Mouse (Mus musculus): ENCODE measurements at regions not wholly inside any gene's neighbourhood (a gene's known extent, or its start where the extent isn't known, plus 50 kb on each side); places are given as distances from the start of the nearest gene placed in this dataset.

- DNase-seq (ENCODE audit: low spot score in 2 of 2) = no peak
Measured at GRCm38 (mm10) chr2:46993126-46993525, 1820.8 kb upstream of the Acvr2a start.

DNA sequence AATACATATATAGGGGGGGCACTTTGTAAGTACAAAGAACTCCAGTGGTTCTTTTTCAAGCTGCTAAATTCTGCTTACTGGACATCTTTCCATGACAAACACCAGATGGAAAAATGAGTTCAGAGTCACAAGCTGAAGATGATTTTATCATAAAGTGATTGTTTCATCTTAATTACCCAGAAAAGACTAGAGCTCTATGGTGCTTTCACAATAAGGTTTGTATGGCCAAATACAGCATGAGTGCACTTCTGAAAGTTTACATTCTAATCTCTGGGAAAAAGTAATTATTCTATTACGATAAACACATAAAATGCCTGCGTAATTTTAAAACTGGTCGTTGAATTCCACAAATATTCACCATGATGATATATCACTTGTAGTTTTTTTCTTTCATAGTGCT lies 1821.2 kb upstream of the Acvr2a start:
- no peak for DNase-seq (ENCODE audit: low spot score in 2 of 2)

DNA sequence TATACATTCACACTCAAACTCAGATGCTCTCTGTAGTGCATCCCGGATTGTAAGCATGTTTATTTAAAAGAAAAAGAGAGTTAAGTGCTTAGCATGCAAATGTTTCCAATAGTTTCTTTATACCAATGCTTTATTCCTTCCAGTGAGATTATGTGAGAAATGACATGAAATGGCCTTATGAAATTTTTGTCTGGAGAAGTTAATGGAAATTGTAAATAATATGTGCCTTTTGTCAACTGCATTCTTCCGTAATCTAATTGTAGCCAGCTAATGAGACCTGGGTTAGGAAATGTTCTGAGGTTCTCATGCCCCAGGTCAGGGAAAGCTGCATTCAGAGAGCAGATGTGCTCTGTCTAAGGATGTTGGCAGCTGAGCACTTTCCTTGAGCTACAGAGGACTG lies 1827.2 kb upstream of the Acvr2a start:
- no peak for DNase-seq (ENCODE audit: low spot score in 2 of 2)

DNA sequence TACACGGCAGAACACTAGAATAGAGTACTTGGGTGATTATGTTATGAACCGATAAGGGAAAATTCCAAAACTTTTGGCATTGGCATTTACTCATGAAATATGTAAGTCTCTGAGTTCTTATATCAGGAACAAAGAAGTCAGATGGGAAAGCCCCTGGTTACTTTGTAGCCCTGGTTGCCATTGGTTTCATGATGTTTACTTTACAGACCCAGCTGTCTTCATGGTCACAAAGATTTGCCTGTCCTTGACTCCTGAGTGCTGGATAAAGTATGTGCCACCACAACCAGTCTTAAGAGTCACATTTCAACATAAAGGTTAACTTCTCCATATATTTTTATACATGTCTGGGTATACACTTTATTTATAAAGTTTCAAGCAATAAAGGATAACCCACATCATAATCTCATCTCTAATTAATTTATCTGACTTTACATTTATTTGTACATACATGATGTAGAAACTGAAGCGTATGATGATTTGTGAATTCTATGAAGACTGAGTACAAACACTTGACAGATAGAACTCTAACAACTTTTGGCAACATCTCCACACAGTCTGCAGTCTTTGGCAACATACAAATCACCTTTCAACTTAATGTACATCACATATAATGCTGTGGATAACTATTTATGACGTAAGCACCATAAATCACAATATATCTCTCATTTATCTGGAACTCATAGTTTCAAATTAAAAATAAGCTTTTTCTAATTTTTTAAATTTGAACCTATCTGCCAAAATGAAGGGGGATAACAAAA lies 1827.8 kb upstream of the Acvr2a start:
- no peak for DNase-seq (ENCODE audit: low spot score in 2 of 2)

- no peak for DNase-seq (ENCODE audit: low spot score in 2 of 2)
Measured at GRCm38 (mm10) chr2:46940628-46941530, 1823.7 kb upstream of the Zeb2 start.

DNA sequence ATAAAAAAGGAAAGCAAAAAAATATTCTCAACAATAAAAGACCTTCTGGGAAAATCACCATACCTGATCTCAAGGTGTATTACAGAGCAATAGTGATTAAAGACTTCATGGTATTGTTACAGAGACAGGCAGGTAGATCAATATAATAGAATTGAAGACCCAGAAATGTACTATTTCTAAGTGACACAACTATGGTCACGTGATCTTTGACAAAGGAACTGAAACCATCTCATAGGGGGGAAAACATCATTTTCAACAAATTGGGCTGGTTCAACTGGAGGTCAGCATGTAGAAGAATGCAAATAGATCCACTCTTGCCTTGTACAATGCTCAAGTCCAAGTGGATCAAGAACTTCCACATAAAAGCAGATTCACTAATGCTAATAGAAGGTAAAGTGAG lies 1815.6 kb upstream of the Zeb2 start:
- no peak for DNase-seq (ENCODE audit: low spot score in 2 of 2)

DNA sequence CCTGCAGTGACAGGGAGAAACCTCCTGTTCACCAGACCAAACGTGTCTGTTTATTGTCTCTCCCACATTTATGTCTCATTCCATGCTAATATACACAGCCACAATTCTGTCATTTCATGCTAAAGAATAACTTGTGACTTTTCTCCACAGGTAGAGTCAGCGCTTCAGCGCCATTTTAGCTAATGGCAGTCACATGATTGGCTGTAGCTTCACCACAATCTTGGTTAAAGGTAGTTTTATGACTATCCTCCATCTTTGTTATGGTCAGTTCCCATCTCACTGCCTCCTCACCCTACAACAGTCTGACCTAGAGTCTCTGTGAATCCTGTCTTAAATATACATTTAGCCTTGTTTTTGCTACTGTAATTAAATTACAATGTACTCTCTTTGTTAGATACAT lies 1807.0 kb upstream of the Zeb2 start:
- no peak for DNase-seq (ENCODE audit: low spot score in 2 of 2)

GRCm38 (mm10) chr2:46913496-46913895 lies 1796.3 kb upstream of the Zeb2 start:
- no peak for DNase-seq (ENCODE audit: low spot score in 2 of 2)

DNA sequence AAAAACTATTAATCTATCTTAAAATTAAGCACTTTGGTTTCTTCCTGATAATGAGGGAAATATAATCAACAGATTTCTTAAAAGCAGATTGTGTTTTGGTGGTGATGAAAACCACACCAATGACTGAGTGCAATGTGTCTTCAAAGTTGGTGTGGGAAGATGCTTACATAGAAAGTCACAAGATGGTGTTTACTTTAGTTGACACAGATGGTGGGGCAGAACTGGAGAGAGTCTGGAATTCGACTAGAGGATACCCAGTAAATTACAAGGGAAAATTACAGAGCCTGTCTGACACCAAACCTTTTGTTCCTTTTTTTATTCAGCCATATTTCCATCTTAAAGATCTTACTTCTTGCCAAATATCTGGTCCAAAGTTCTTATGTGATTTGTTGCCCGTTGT lies 1766.0 kb upstream of the Zeb2 start:
- DNase-seq (ENCODE audit: low spot score in 2 of 2) = peak in 1 of 2 experiments; percentile 49

GRCm38 (mm10) chr2:46870772-46871171 lies 1753.6 kb upstream of the Zeb2 start:
- no peak for DNase-seq (ENCODE audit: low spot score in 2 of 2)

All from layer of hippocampus, postnatal 14 days (tissue).